Mouse (Mus musculus) megakaryocyte-erythroid progenitor cell, adult 5 weeks (primary cell): Measurements from ENCODE around the gene Gm14418. TPM values are rescaled to one million over a fixed set of nuclear protein-coding genes. Genes with fewer than 3 reads are reported as not detected.

Source experiments
- polyA plus RNA-seq: library from polyadenylated mRNA; stranded (reverse); fragments of >175 nt; gene quantifications from 2 replicates; pipeline ENCODE4 v1.2.3, GENCODE M21; 2012

Gene Gm14418
- polyA plus RNA-seq, result 0.10 and 0.12 TPM in 2 replicates

GRCm38 (mm10) chr2:177398096-177398495 lies at the start of gene Gm14418:
Gm14418 (minus strand) TSS chr2:177398320.

Other genes with a start within 250 kb of the Gm14418 start
- 0.93 and 3.7 TPM in 2 replicates for gene Gm14410, start 191.9 kb downstream of the Gm14418 start, polyA plus RNA-seq
- gene Gm14409, start 131.3 kb downstream of the Gm14418 start, polyA plus RNA-seq, result 0.10 TPM in 1 of 2 replicates, not detected in the other
- not detected in 2 replicates for gene Gm14412, start 74.0 kb downstream of the Gm14418 start, polyA plus RNA-seq
- 0.26 and 0.30 TPM in 2 replicates for gene Zfp970, start 66.4 kb upstream of the Gm14418 start, polyA plus RNA-seq
- gene Gm14403, start 99.9 kb upstream of the Gm14418 start, polyA plus RNA-seq, result 0.11 TPM in 1 of 2 replicates, not detected in the other
- not detected in 2 replicates for gene Gm14406, start 179.9 kb upstream of the Gm14418 start, polyA plus RNA-seq